Mouse (Mus musculus) CH12.LX (cell line): ENCODE measurements around the gene Maml1.

ENCODE experiments used
- CTCF ChIP-seq, 2 experiments: IDR thresholded peaks in 1 of 2; conservative IDR thresholded peaks in 1 of 2; 2 replicates each; pipeline ENCODE4 v1.5.1; 2011 to 2012; ENCODE audit warnings: low read depth in 2 of 2, low read length in 2 of 2, improper control_type of control experiment in 1 of 2, inconsistent platforms in 1 of 2, mild to moderate bottlenecking in 1 of 2, moderate library complexity in 1 of 2
- E2F4 ChIP-seq: IDR thresholded peaks from 2 replicates; pipeline ENCODE4 v1.6.1; 2011; ENCODE audit warnings: low read depth, low read length, improper control_type of control experiment; ENCODE audit not compliant: insufficient replicate concordance
- ELF1 ChIP-seq: IDR thresholded peaks from 2 replicates; pipeline ENCODE4 v1.6.1; 2014; ENCODE audit warnings: low read depth, mild to moderate bottlenecking, inconsistent platforms, low read length, improper control_type of control experiment
- MAFK ChIP-seq: IDR thresholded peaks from 2 replicates; pipeline ENCODE4 v1.6.1; 2011; ENCODE audit warnings: low read length, improper control_type of control experiment; ENCODE audit not compliant: insufficient replicate concordance
- POLR2A ChIP-seq: IDR thresholded peaks from 2 replicates; pipeline ENCODE4 v1.6.1; 2011; ENCODE audit warnings: low read depth, mild to moderate bottlenecking, improper control_type of control experiment, low read length
- SIN3A ChIP-seq: IDR thresholded peaks from 2 replicates; pipeline ENCODE4 v1.6.1; 2012; ENCODE audit warnings: low read length, improper control_type of control experiment, inconsistent platforms
- ZKSCAN1 ChIP-seq: IDR thresholded peaks from 2 replicates; pipeline ENCODE4 v1.6.1; 2012; ENCODE audit warnings: low read depth, inconsistent platforms, low read length, improper control_type of control experiment, borderline replicate concordance
- ZNF384 ChIP-seq: IDR thresholded peaks from 2 replicates; pipeline ENCODE4 v1.6.1; 2012; ENCODE audit warnings: low read depth, low read length, improper control_type of control experiment, inconsistent platforms

GRCm38 (mm10) chr11:50216724-50217366, 75.3 kb downstream of the Maml1 start:
- TF ChIP-seq POLR2A (no peak), ELF1 (no peak), SIN3A (no peak), ZKSCAN1 (no peak), CTCF (conservative IDR thresholded peaks at IDR 0.05 in 1 of 2, IDR thresholded peaks at IDR 0.05 in 1 of 2; ENCODE audit: low read depth in 2 of 2, low read length in 2 of 2) (no peak), ZNF384 (no peak), MAFK (no peak), E2F4 (no peak)
